Comparison of ENCODE assay signal across 7 mouse cellular contexts in genomic region chr12:107998746-107999145, GRCm38 (mm10). TPM values are rescaled to one million over a fixed set of nuclear protein-coding genes. Genes with fewer than 3 reads are reported as not detected.
A peak's percentile ranks its signal among the peaks of the same experiment; 100 is the strongest.
DNase-seq lines count a peak whose midpoint lies in the region; ATAC-seq and TF ChIP-seq lines count a peak whose summit lies in the region.

No protein-coding gene starts in this region.

- DNase-seq in adrenal gland, postnatal 14 days, result peak; percentile 90
- peak; percentile 93 for DNase-seq in embryo, embryonic 11 days
- peak; percentile 74 to 80 for DNase-seq in gastrocnemius, postnatal 4 days (ENCODE audit: low spot score in 2 of 2)
- peak; percentile 42 to 78 for DNase-seq in kidney, adult 8-10 months
- DNase-seq in midbrain, postnatal 0 days (ENCODE audit: low spot score), result peak; percentile 89
- DNase-seq in spleen, postnatal 36 days (ENCODE audit: low spot score in 2 of 2), result peak; percentile 29 to 52

- TF ChIP-seq CTCF in midbrain, postnatal 0 days (IDR thresholded peaks at IDR 0.05), result peak; percentile 99

- ATAC-seq in limb, embryonic 12.5 days (ENCODE audit: insufficient number of reproducible peaks, insufficient read depth, low FRiP score, low TSS enrichment, low read depth), result no peak
- ATAC-seq in midbrain, postnatal 0 days (ENCODE audit: low FRiP score), result no peak

- no peak overlapping the region for H3K27ac ChIP-seq in limb, embryonic 12.5 days
- H3K27ac ChIP-seq in midbrain, postnatal 0 days (ENCODE audit: low read depth, low read length), result no peak overlapping the region

- no peak overlapping the region for H3K4me3 ChIP-seq in limb, embryonic 12.5 days (replicated peaks)
- peak overlapping the region; percentile 81 for H3K4me3 ChIP-seq in midbrain, postnatal 0 days (ENCODE audit: low read depth, low read length)

- H3K4me2 ChIP-seq in limb, embryonic 12.5 days, result peak overlapping the region; percentile 8
- peak overlapping the region; percentile 95 for H3K4me2 ChIP-seq in midbrain, postnatal 0 days (ENCODE audit: low read depth, low read length, poor library complexity, severe bottlenecking)

- H3K27me3 ChIP-seq in limb, embryonic 12.5 days, result peaks cover 31% of the 10 kb centered on the region
- 0 out of 2 replicates have a peak, but pooled peaks cover 3% of the 10 kb centered on the region for H3K27me3 ChIP-seq in midbrain, postnatal 0 days (ENCODE audit: insufficient read depth, low read length)

- peaks cover 60% of the 10 kb centered on the region for H3K4me1 ChIP-seq in limb, embryonic 12.5 days (replicated peaks)
- peaks cover 6% of the 10 kb centered on the region; the same call in 1 of the 2 replicates for H3K4me1 ChIP-seq in midbrain, postnatal 0 days (ENCODE audit: insufficient read depth, low read length)

- H3K9me3 ChIP-seq in limb, embryonic 12.5 days, result no peaks in the 10 kb centered on the region
- no peaks in the 10 kb centered on the region for H3K9me3 ChIP-seq in midbrain, postnatal 0 days (ENCODE audit: low read length)

- H3K36me3 ChIP-seq in limb, embryonic 12.5 days, result no peaks in the 10 kb centered on the region
- H3K36me3 ChIP-seq in midbrain, postnatal 0 days (ENCODE audit: insufficient read depth, low read length), result no peaks in the 10 kb centered on the region

- under 1% methylated on average over 20 of the region's 20 CpGs for WGBS in limb, embryonic 12.5 days
- 2% methylated on average over 20 of the region's 20 CpGs for WGBS in midbrain, postnatal 0 days

- no peak overlapping the region for H3K9ac ChIP-seq in limb, embryonic 12.5 days (replicated peaks)
- no peak overlapping the region for H3K9ac ChIP-seq in midbrain, postnatal 0 days (replicated peaks; ENCODE audit: low read length, poor library complexity, severe bottlenecking)

RNA-seq across cellular contexts. Expression of gene Bcl11b, which starts 4.7 kb away (rescaled TPM):
- 1.0 and 4.7 TPM in 2 replicates for total RNA-seq in adrenal gland, postnatal 14 days (2021)
- total RNA-seq in gastrocnemius, postnatal 4 days (2021), result under 1 TPM; 0.54 to 0.56 TPM
- 19.6 and 19.9 TPM in 2 replicates for polyA plus RNA-seq in limb, embryonic 12.5 days (2016; fragmentation: Nextera tagmentation; extraction: Ambion mirVana)
- 55.2 and 56.8 TPM in 2 replicates for total RNA-seq in midbrain, postnatal 0 days (2014; rRNA removed)
- polyA plus RNA-seq in midbrain, postnatal 0 days (2015; fragmentation: Nextera tagmentation; extraction: Ambion mirVana), result 18.9 and 19.0 TPM in 2 replicates

Comparison
In these comparisons a context has a peak if more than half of its experiments do, and no peak if none do; other contexts are left out.
1. DNase-seq: peak in every context shown above with its lines; median percentile 93 in embryo, embryonic 11 days; 90 in adrenal gland, postnatal 14 days; 89 in midbrain, postnatal 0 days; 77 in gastrocnemius, postnatal 4 days; 60 in kidney, adult 8-10 months; 40 in spleen, postnatal 36 days.